Mouse (Mus musculus): ENCODE data around the gene Gpr152. TPM values are rescaled to one million over a fixed set of nuclear protein-coding genes. Genes with fewer than 3 reads are reported as not detected.

The Gpr152 gene
- polyA plus RNA-seq, 1 experiment = 0.05 TPM

- peaks cover 13% of the 10 kb centered on the region for H3K4me1 ChIP-seq (ENCODE audit: control insufficient read depth, insufficient read depth, low read length)
- H3K4me3 ChIP-seq (replicated peaks; ENCODE audit: extremely low read depth, low read depth, low read length) = no peak overlapping the region
- no peak for DNase-seq
- 75% methylated on average over 13 of the region's 13 CpGs for WGBS
- TF ChIP-seq POLR2A (IDR thresholded peaks at IDR 0.05; ENCODE audit: borderline replicate concordance, extremely low read depth, low read depth, low read length) (no peak), CTCF (IDR thresholded peaks at IDR 0.05; ENCODE audit: insufficient read depth, low read length) (no peak)
These were observed 41.2 kb upstream of the Gpr152 start for GRCm38 (mm10) chr19:4098426-4098825.

GRCm38 (mm10) chr19:4099056-4099455 lies 40.5 kb upstream of the Gpr152 start:
- TF ChIP-seq CTCF (IDR thresholded peaks at IDR 0.05; ENCODE audit: insufficient read depth, low read length) = peak; percentile 92
- TF ChIP-seq POLR2A (IDR thresholded peaks at IDR 0.05; ENCODE audit: borderline replicate concordance, extremely low read depth, low read depth, low read length) = peak; percentile 36; the same call in 1 of the 2 replicates
- H3K4me3 ChIP-seq (replicated peaks; ENCODE audit: extremely low read depth, low read depth, low read length) = no peak overlapping the region
- peak; percentile 91 for DNase-seq
- H3K4me1 ChIP-seq (ENCODE audit: control insufficient read depth, insufficient read depth, low read length) = peaks cover 13% of the 10 kb centered on the region
- WGBS = 5% methylated on average over 9 of the region's 9 CpGs

GRCm38 (mm10) chr19:4099837-4100717 lies 39.5 kb upstream of the Gpr152 start, which contains the start of gene Pitpnm1:
Gene Pitpnm1, plus strand, starts transcription at chr19:4099998.
- Histone ChIP-seq H3K4me1 (ENCODE audit: control insufficient read depth, insufficient read depth, low read length) (peaks cover 13% of the 10 kb centered on the region), H3K4me3 (replicated peaks; ENCODE audit: extremely low read depth, low read depth, low read length) (peak within 1 kb of the TSS; percentile 66)
- WGBS = 2% methylated on average over 52 of the region's 53 CpGs
- DNase-seq = peak; percentile 87
- no peak for TF ChIP-seq CTCF (IDR thresholded peaks at IDR 0.05; ENCODE audit: insufficient read depth, low read length)
- no peak for TF ChIP-seq POLR2A (IDR thresholded peaks at IDR 0.05; ENCODE audit: borderline replicate concordance, extremely low read depth, low read depth, low read length)

- 5% methylated on average over 52 of the region's 52 CpGs for WGBS
- Histone ChIP-seq H3K4me1 (ENCODE audit: control insufficient read depth, insufficient read depth, low read length) (peaks cover 13% of the 10 kb centered on the region), H3K4me3 (replicated peaks; ENCODE audit: extremely low read depth, low read depth, low read length) (peak overlapping the region; percentile 48)
- no peak for DNase-seq
- TF ChIP-seq POLR2A (IDR thresholded peaks at IDR 0.05; ENCODE audit: borderline replicate concordance, extremely low read depth, low read depth, low read length) = no peak
- no peak for TF ChIP-seq CTCF (IDR thresholded peaks at IDR 0.05; ENCODE audit: insufficient read depth, low read length)
These were observed 38.8 kb upstream of the Gpr152 start for GRCm38 (mm10) chr19:4100718-4101261.

- peaks cover 13% of the 10 kb centered on the region for H3K4me1 ChIP-seq (ENCODE audit: control insufficient read depth, insufficient read depth, low read length)
- TF ChIP-seq CTCF (IDR thresholded peaks at IDR 0.05; ENCODE audit: insufficient read depth, low read length) (no peak), POLR2A (IDR thresholded peaks at IDR 0.05; ENCODE audit: borderline replicate concordance, extremely low read depth, low read depth, low read length) (no peak)
- H3K4me3 ChIP-seq (replicated peaks; ENCODE audit: extremely low read depth, low read depth, low read length) = no peak overlapping the region
- 87% methylated on average over 6 of the region's 6 CpGs for whole genome bisulfite sequencing
- no peak for DNase-seq
These were observed 38.1 kb upstream of the Gpr152 start for GRCm38 (mm10) chr19:4101466-4101865.

- WGBS = 79% methylated on average over 2 of the region's 2 CpGs
- TF ChIP-seq POLR2A (IDR thresholded peaks at IDR 0.05; ENCODE audit: borderline replicate concordance, extremely low read depth, low read depth, low read length) (no peak), CTCF (IDR thresholded peaks at IDR 0.05; ENCODE audit: insufficient read depth, low read length) (no peak)
- DNase-seq = no peak
- H3K4me1 ChIP-seq (ENCODE audit: control insufficient read depth, insufficient read depth, low read length) = peaks cover 13% of the 10 kb centered on the region
- no peak overlapping the region for H3K4me3 ChIP-seq (replicated peaks; ENCODE audit: extremely low read depth, low read depth, low read length)
These were observed 37.5 kb upstream of the Gpr152 start for GRCm38 (mm10) chr19:4102049-4102448.

- DNase-seq = no peak
- H3K4me3 ChIP-seq (replicated peaks; ENCODE audit: extremely low read depth, low read depth, low read length) = no peak overlapping the region
- WGBS = 90% methylated on average over 12 of the region's 12 CpGs
- TF ChIP-seq CTCF (IDR thresholded peaks at IDR 0.05; ENCODE audit: insufficient read depth, low read length) = no peak
- TF ChIP-seq POLR2A (IDR thresholded peaks at IDR 0.05; ENCODE audit: borderline replicate concordance, extremely low read depth, low read depth, low read length) = no peak
- H3K4me1 ChIP-seq (ENCODE audit: control insufficient read depth, insufficient read depth, low read length) = peaks cover 11% of the 10 kb centered on the region
These were observed 37.0 kb upstream of the Gpr152 start for GRCm38 (mm10) chr19:4102626-4103025.

GRCm38 (mm10) chr19:4103294-4103693 lies 36.3 kb upstream of the Gpr152 start:
- TF ChIP-seq CTCF (IDR thresholded peaks at IDR 0.05; ENCODE audit: insufficient read depth, low read length) (no peak), POLR2A (IDR thresholded peaks at IDR 0.05; ENCODE audit: borderline replicate concordance, extremely low read depth, low read depth, low read length) (no peak)
- Histone ChIP-seq H3K4me1 (ENCODE audit: control insufficient read depth, insufficient read depth, low read length) (peaks cover 6% of the 10 kb centered on the region), H3K4me3 (replicated peaks; ENCODE audit: extremely low read depth, low read depth, low read length) (no peak overlapping the region)
- no peak for DNase-seq
- WGBS = 95% methylated on average over 18 of the region's 18 CpGs

GRCm38 (mm10) chr19:4103792-4104191 lies 35.8 kb upstream of the Gpr152 start:
- Histone ChIP-seq H3K4me1 (ENCODE audit: control insufficient read depth, insufficient read depth, low read length) (peaks cover 6% of the 10 kb centered on the region), H3K4me3 (replicated peaks; ENCODE audit: extremely low read depth, low read depth, low read length) (no peak overlapping the region)
- DNase-seq = no peak
- 67% methylated on average over 3 of the region's 3 CpGs for WGBS
- TF ChIP-seq POLR2A (IDR thresholded peaks at IDR 0.05; ENCODE audit: borderline replicate concordance, extremely low read depth, low read depth, low read length) (no peak), CTCF (IDR thresholded peaks at IDR 0.05; ENCODE audit: insufficient read depth, low read length) (no peak)
